Mouse (Mus musculus): ENCODE results near the gene Gpr152. TPM values are rescaled to one million over a fixed set of nuclear protein-coding genes. Genes with fewer than 3 reads are reported as not detected.

The Gpr152 gene
- not detected for polyA plus RNA-seq (2014; fragmentation: Illumina TruSeq; extraction: RNeasy Lipid Tissue Mini Kit (QIAGEN cat#74804); ENCODE audit: low read depth, low replicate concordance)

GRCm38 (mm10) chr19:4139446-4139845, at the start of gene Gpr152:
Gene Gpr152 (plus strand): TSS chr19:4139787.

GRCm38 (mm10) chr19:4096642-4097440, 42.7 kb upstream of the Gpr152 start, which contains the start of gene Cdk2ap2:
Gene Cdk2ap2 (plus strand): TSS chr19:4097182.

GRCm38 (mm10) chr19:4099837-4100717, 39.5 kb upstream of the Gpr152 start, which contains the start of gene Pitpnm1:
Gene Pitpnm1 (plus strand): TSS chr19:4099998.

GRCm38 (mm10) chr19:4125741-4126696, 13.6 kb upstream of the Gpr152 start, which contains the start of gene Aip:
Gene Aip (minus strand): TSS chr19:4125858.

GRCm38 (mm10) chr19:4143759-4144268, 4.2 kb downstream of the Gpr152 start, which contains the start of gene Cabp4:
Gene Cabp4 (minus strand): TSS chr19:4144033.

GRCm38 (mm10) chr19:4148491-4148806, 8.9 kb downstream of the Gpr152 start, which contains the start of gene Coro1b:
Gene Coro1b (plus strand): TSS chr19:4148619.

GRCm38 (mm10) chr19:4153232-4153654, 13.7 kb downstream of the Gpr152 start, which contains the start of gene Ptprcap:
Gene Ptprcap (plus strand): TSS chr19:4153604.

GRCm38 (mm10) chr19:4162646-4163542, 23.3 kb downstream of the Gpr152 start, which contains the start of gene Rps6kb2:
Gene Rps6kb2 (minus strand): TSS chr19:4163354.

GRCm38 (mm10) chr19:4175368-4175947, 35.9 kb downstream of the Gpr152 start, which contains the start of gene Carns1:
Gene Carns1 (minus strand): TSS chr19:4175479.

GRCm38 (mm10) chr19:4190831-4191334, 51.3 kb downstream of the Gpr152 start, which contains the start of gene Tbc1d10c:
Gene Tbc1d10c (minus strand): TSS chr19:4191284.

GRCm38 (mm10) chr19:4191528-4192250, 52.1 kb downstream of the Gpr152 start, which contains the start of gene Ppp1ca:
Gene Ppp1ca (plus strand): TSS chr19:4192065.

Other genes starting within 250 kb of the Gpr152 start
- gene Tcirg1, start 232.7 kb upstream of the Gpr152 start, polyA plus RNA-seq (2014; fragmentation: Illumina TruSeq; extraction: RNeasy Lipid Tissue Mini Kit (QIAGEN cat#74804); ENCODE audit: low read depth, low replicate concordance): 7.2 TPM
- gene Ndufs8, start 227.0 kb upstream of the Gpr152 start, polyA plus RNA-seq (2014; fragmentation: Illumina TruSeq; extraction: RNeasy Lipid Tissue Mini Kit (QIAGEN cat#74804); ENCODE audit: low read depth, low replicate concordance): 7.7 TPM
- not detected for gene Aldh3b1, start 210.0 kb upstream of the Gpr152 start, polyA plus RNA-seq (2014; fragmentation: Illumina TruSeq; extraction: RNeasy Lipid Tissue Mini Kit (QIAGEN cat#74804); ENCODE audit: low read depth, low replicate concordance)
- gene Unc93b1, start 204.6 kb upstream of the Gpr152 start, polyA plus RNA-seq (2014; fragmentation: Illumina TruSeq; extraction: RNeasy Lipid Tissue Mini Kit (QIAGEN cat#74804); ENCODE audit: low read depth, low replicate concordance): 3.1 TPM
- gene Aldh3b3, start 181.1 kb upstream of the Gpr152 start, polyA plus RNA-seq (2014; fragmentation: Illumina TruSeq; extraction: RNeasy Lipid Tissue Mini Kit (QIAGEN cat#74804); ENCODE audit: low read depth, low replicate concordance): 0.64 TPM
- not detected for gene Aldh3b2, start 167.5 kb upstream of the Gpr152 start, polyA plus RNA-seq (2014; fragmentation: Illumina TruSeq; extraction: RNeasy Lipid Tissue Mini Kit (QIAGEN cat#74804); ENCODE audit: low read depth, low replicate concordance)
- gene Acy3, start 153.2 kb upstream of the Gpr152 start, polyA plus RNA-seq (2014; fragmentation: Illumina TruSeq; extraction: RNeasy Lipid Tissue Mini Kit (QIAGEN cat#74804); ENCODE audit: low read depth, low replicate concordance): 15.3 TPM
- not detected for gene Tbx10, start 147.0 kb upstream of the Gpr152 start, polyA plus RNA-seq (2014; fragmentation: Illumina TruSeq; extraction: RNeasy Lipid Tissue Mini Kit (QIAGEN cat#74804); ENCODE audit: low read depth, low replicate concordance)
- gene Nudt8, start 139.2 kb upstream of the Gpr152 start, polyA plus RNA-seq (2014; fragmentation: Illumina TruSeq; extraction: RNeasy Lipid Tissue Mini Kit (QIAGEN cat#74804); ENCODE audit: low read depth, low replicate concordance): not detected
- gene Gm49405, start 139.2 kb upstream of the Gpr152 start, polyA plus RNA-seq (2014; fragmentation: Illumina TruSeq; extraction: RNeasy Lipid Tissue Mini Kit (QIAGEN cat#74804); ENCODE audit: low read depth, low replicate concordance): 0.13 TPM
- not detected for gene Doc2g, start 136.5 kb upstream of the Gpr152 start, polyA plus RNA-seq (2014; fragmentation: Illumina TruSeq; extraction: RNeasy Lipid Tissue Mini Kit (QIAGEN cat#74804); ENCODE audit: low read depth, low replicate concordance)
- gene Ndufv1, start 127.0 kb upstream of the Gpr152 start, polyA plus RNA-seq (2014; fragmentation: Illumina TruSeq; extraction: RNeasy Lipid Tissue Mini Kit (QIAGEN cat#74804); ENCODE audit: low read depth, low replicate concordance): 25.4 TPM
- 51.4 TPM for gene Gstp1, start 101.8 kb upstream of the Gpr152 start, polyA plus RNA-seq (2014; fragmentation: Illumina TruSeq; extraction: RNeasy Lipid Tissue Mini Kit (QIAGEN cat#74804); ENCODE audit: low read depth, low replicate concordance)
- gene Gstp2, start 93.8 kb upstream of the Gpr152 start, polyA plus RNA-seq (2014; fragmentation: Illumina TruSeq; extraction: RNeasy Lipid Tissue Mini Kit (QIAGEN cat#74804); ENCODE audit: low read depth, low replicate concordance): 1.1 TPM
- 2.0 TPM for gene Gstp3, start 80.2 kb upstream of the Gpr152 start, polyA plus RNA-seq (2014; fragmentation: Illumina TruSeq; extraction: RNeasy Lipid Tissue Mini Kit (QIAGEN cat#74804); ENCODE audit: low read depth, low replicate concordance)
- gene Cabp2, start 58.2 kb upstream of the Gpr152 start, polyA plus RNA-seq (2014; fragmentation: Illumina TruSeq; extraction: RNeasy Lipid Tissue Mini Kit (QIAGEN cat#74804); ENCODE audit: low read depth, low replicate concordance): not detected
- 1.9 TPM for gene Cdk2ap2, start 42.6 kb upstream of the Gpr152 start, polyA plus RNA-seq (2014; fragmentation: Illumina TruSeq; extraction: RNeasy Lipid Tissue Mini Kit (QIAGEN cat#74804); ENCODE audit: low read depth, low replicate concordance)
- gene Pitpnm1, start 39.8 kb upstream of the Gpr152 start, polyA plus RNA-seq (2014; fragmentation: Illumina TruSeq; extraction: RNeasy Lipid Tissue Mini Kit (QIAGEN cat#74804); ENCODE audit: low read depth, low replicate concordance): 0.19 TPM
- gene Aip, start 13.9 kb upstream of the Gpr152 start, polyA plus RNA-seq (2014; fragmentation: Illumina TruSeq; extraction: RNeasy Lipid Tissue Mini Kit (QIAGEN cat#74804); ENCODE audit: low read depth, low replicate concordance): 0.53 TPM
- 0.26 TPM for gene Cabp4, start 4.2 kb downstream of the Gpr152 start, polyA plus RNA-seq (2014; fragmentation: Illumina TruSeq; extraction: RNeasy Lipid Tissue Mini Kit (QIAGEN cat#74804); ENCODE audit: low read depth, low replicate concordance)
- 19.7 TPM for gene Coro1b, start 8.8 kb downstream of the Gpr152 start, polyA plus RNA-seq (2014; fragmentation: Illumina TruSeq; extraction: RNeasy Lipid Tissue Mini Kit (QIAGEN cat#74804); ENCODE audit: low read depth, low replicate concordance)
- 2.3 TPM for gene Ptprcap, start 13.8 kb downstream of the Gpr152 start, polyA plus RNA-seq (2014; fragmentation: Illumina TruSeq; extraction: RNeasy Lipid Tissue Mini Kit (QIAGEN cat#74804); ENCODE audit: low read depth, low replicate concordance)
- 3.4 TPM for gene Rps6kb2, start 23.6 kb downstream of the Gpr152 start, polyA plus RNA-seq (2014; fragmentation: Illumina TruSeq; extraction: RNeasy Lipid Tissue Mini Kit (QIAGEN cat#74804); ENCODE audit: low read depth, low replicate concordance)
- 0.64 TPM for gene Carns1, start 35.7 kb downstream of the Gpr152 start, polyA plus RNA-seq (2014; fragmentation: Illumina TruSeq; extraction: RNeasy Lipid Tissue Mini Kit (QIAGEN cat#74804); ENCODE audit: low read depth, low replicate concordance)
- not detected for gene Tbc1d10c, start 51.5 kb downstream of the Gpr152 start, polyA plus RNA-seq (2014; fragmentation: Illumina TruSeq; extraction: RNeasy Lipid Tissue Mini Kit (QIAGEN cat#74804); ENCODE audit: low read depth, low replicate concordance)
- gene Ppp1ca, start 52.3 kb downstream of the Gpr152 start, polyA plus RNA-seq (2014; fragmentation: Illumina TruSeq; extraction: RNeasy Lipid Tissue Mini Kit (QIAGEN cat#74804); ENCODE audit: low read depth, low replicate concordance): 76.1 TPM
- gene Rad9a, start 61.9 kb downstream of the Gpr152 start, polyA plus RNA-seq (2014; fragmentation: Illumina TruSeq; extraction: RNeasy Lipid Tissue Mini Kit (QIAGEN cat#74804); ENCODE audit: low read depth, low replicate concordance): 1.6 TPM
- gene Clcf1, start 74.5 kb downstream of the Gpr152 start, polyA plus RNA-seq (2014; fragmentation: Illumina TruSeq; extraction: RNeasy Lipid Tissue Mini Kit (QIAGEN cat#74804); ENCODE audit: low read depth, low replicate concordance): 0.56 TPM
- not detected for gene AC109138.7, start 74.6 kb downstream of the Gpr152 start, polyA plus RNA-seq (2014; fragmentation: Illumina TruSeq; extraction: RNeasy Lipid Tissue Mini Kit (QIAGEN cat#74804); ENCODE audit: low read depth, low replicate concordance)
- 1.7 TPM for gene Pold4, start 92.1 kb downstream of the Gpr152 start, polyA plus RNA-seq (2014; fragmentation: Illumina TruSeq; extraction: RNeasy Lipid Tissue Mini Kit (QIAGEN cat#74804); ENCODE audit: low read depth, low replicate concordance)
- gene Ssh3, start 129.4 kb downstream of the Gpr152 start, polyA plus RNA-seq (2014; fragmentation: Illumina TruSeq; extraction: RNeasy Lipid Tissue Mini Kit (QIAGEN cat#74804); ENCODE audit: low read depth, low replicate concordance): 1.8 TPM
- gene Ankrd13d, start 143.3 kb downstream of the Gpr152 start, polyA plus RNA-seq (2014; fragmentation: Illumina TruSeq; extraction: RNeasy Lipid Tissue Mini Kit (QIAGEN cat#74804); ENCODE audit: low read depth, low replicate concordance): not detected
- gene Grk2, start 166.4 kb downstream of the Gpr152 start, polyA plus RNA-seq (2014; fragmentation: Illumina TruSeq; extraction: RNeasy Lipid Tissue Mini Kit (QIAGEN cat#74804); ENCODE audit: low read depth, low replicate concordance): 4.7 TPM